Comparison of ENCODE assay signal across 8 mouse cellular contexts in genomic region chr7:105632551-105632972, GRCm38 (mm10). TPM values are rescaled to one million over a fixed set of nuclear protein-coding genes. Genes with fewer than 3 reads are reported as not detected.
DNase-seq lines count a peak whose midpoint lies in the region; ATAC-seq lines count a peak whose summit lies in the region.

No protein-coding gene starts in this region.

- peak overlapping the region; percentile 82 for H3K4me2 ChIP-seq in hindbrain, embryonic 12.5 days (replicated peaks)
- H3K4me2 ChIP-seq in midbrain, embryonic 15.5 days, result peak overlapping the region; percentile 82

- peaks cover 16% of the 10 kb centered on the region for H3K36me3 ChIP-seq in hindbrain, embryonic 12.5 days
- H3K36me3 ChIP-seq in midbrain, embryonic 15.5 days (replicated peaks), result peaks cover 7% of the 10 kb centered on the region; the same call in 1 of the 2 replicates

- H3K9ac ChIP-seq in hindbrain, embryonic 12.5 days, result peak overlapping the region; percentile 83
- peak overlapping the region; percentile 96 for H3K9ac ChIP-seq in midbrain, embryonic 15.5 days

- peak overlapping the region; percentile 82 for H3K27ac ChIP-seq in hindbrain, embryonic 12.5 days
- H3K27ac ChIP-seq in midbrain, embryonic 15.5 days, result peak overlapping the region; percentile 89

- no peak for ATAC-seq in CD4-positive, CD25-positive, alpha-beta regulatory T cell, adult 4 months
- ATAC-seq in hindbrain, embryonic 12.5 days (ENCODE audit: low FRiP score), result no peak; the same call in 1 of the 2 replicates
- ATAC-seq in midbrain, embryonic 15.5 days (replicated peaks), result peak; percentile 31

- 18% methylated on average over 4 of the region's 4 CpGs for WGBS in hindbrain, embryonic 12.5 days
- 11% methylated on average over 4 of the region's 4 CpGs for WGBS in midbrain, embryonic 15.5 days

- H3K9me3 ChIP-seq in hindbrain, embryonic 12.5 days (replicated peaks), result no peaks in the 10 kb centered on the region
- H3K9me3 ChIP-seq in midbrain, embryonic 15.5 days, result no peaks in the 10 kb centered on the region

- DNase-seq in CD4-positive, CD25-positive, alpha-beta regulatory T cell, adult 2 months (ENCODE audit: low read depth, low spot score), result peak; percentile 21
- peak; percentile 22 for DNase-seq in A20 (ENCODE audit: low read depth, low spot score)
- peak; percentile 38 for DNase-seq in embryo, embryonic 10 days (ENCODE audit: low spot score)
- DNase-seq in frontal cortex, adult 2 months (ENCODE audit: extremely low spot score in 1 of 2, low spot score in 1 of 2), result no peak
- no peak for DNase-seq in gastrocnemius, adult 8-10 months (ENCODE audit: low spot score in 2 of 2)

- H3K4me1 ChIP-seq in hindbrain, embryonic 12.5 days, result peaks cover 34% of the 10 kb centered on the region
- peaks cover 48% of the 10 kb centered on the region for H3K4me1 ChIP-seq in midbrain, embryonic 15.5 days

- H3K27me3 ChIP-seq in hindbrain, embryonic 12.5 days, result no peaks in the 10 kb centered on the region
- H3K27me3 ChIP-seq in midbrain, embryonic 15.5 days (replicated peaks), result no peaks in the 10 kb centered on the region

- H3K4me3 ChIP-seq in hindbrain, embryonic 12.5 days, result peak overlapping the region; percentile 69
- peak overlapping the region; percentile 88 for H3K4me3 ChIP-seq in midbrain, embryonic 15.5 days

RNA-seq across cellular contexts. Expression of gene Trim3, which starts 0.8 kb away (rescaled TPM):
- 1 to 10 TPM; 1.7 to 6.7 TPM for polyA plus RNA-seq in CD4-positive, CD25-positive, alpha-beta regulatory T cell, adult 4 months (2017; shearing (Covaris generic))
- polyA plus RNA-seq in hindbrain, embryonic 12.5 days (2016; fragmentation: Nextera tagmentation; extraction: Ambion mirVana), result 62.7 and 63.6 TPM in 2 replicates
- 106 and 107 TPM in 2 replicates for polyA plus RNA-seq in midbrain, embryonic 15.5 days (2015; fragmentation: Nextera tagmentation; extraction: Ambion mirVana)
- 137 and 154 TPM in 2 replicates for polyA plus RNA-seq in frontal cortex, adult 2 months (2012; rRNA removed)
- total RNA-seq in gastrocnemius, adult 8-10 months (2022), result 10 to 100 TPM; 10.0 to 14.9 (median 12.3) TPM

RNA-seq across cellular contexts. Expression of gene Timm10b, which starts 7.3 kb away (rescaled TPM):
- 100 to 1,000 TPM; 198 TPM for polyA plus RNA-seq in CD4-positive, CD25-positive, alpha-beta regulatory T cell, adult 4 months (2017; shearing (Covaris generic))
- 127 and 151 TPM in 2 replicates for polyA plus RNA-seq in hindbrain, embryonic 12.5 days (2016; fragmentation: Nextera tagmentation; extraction: Ambion mirVana)
- 127 and 140 TPM in 2 replicates for polyA plus RNA-seq in midbrain, embryonic 15.5 days (2015; fragmentation: Nextera tagmentation; extraction: Ambion mirVana)
- 108 and 129 TPM in 2 replicates for polyA plus RNA-seq in frontal cortex, adult 2 months (2012; rRNA removed)
- total RNA-seq in gastrocnemius, adult 8-10 months (2022), result 10 to 100 TPM; 57.2 to 68.1 (median 62.0) TPM

RNA-seq across cellular contexts. Expression of gene Arfip2, which starts 7.7 kb away (rescaled TPM):
- polyA plus RNA-seq in CD4-positive, CD25-positive, alpha-beta regulatory T cell, adult 4 months (2017; shearing (Covaris generic)), result 10 to 100 TPM in 1 of 2 experiments, 1 to 10 TPM in 1; 9.7 to 16.9 TPM
- polyA plus RNA-seq in hindbrain, embryonic 12.5 days (2016; fragmentation: Nextera tagmentation; extraction: Ambion mirVana), result 75.3 and 82.1 TPM in 2 replicates
- polyA plus RNA-seq in midbrain, embryonic 15.5 days (2015; fragmentation: Nextera tagmentation; extraction: Ambion mirVana), result 86.7 and 96.9 TPM in 2 replicates
- polyA plus RNA-seq in frontal cortex, adult 2 months (2012; rRNA removed), result 107 and 127 TPM in 2 replicates
- total RNA-seq in gastrocnemius, adult 8-10 months (2022), result 1 to 10 TPM; 3.3 to 7.9 (median 6.2) TPM

RNA-seq across cellular contexts. Expression of gene Gm45799, which starts 7.8 kb away (rescaled TPM):
- 10 to 100 TPM in 1 of 2 experiments, 1 to 10 TPM in 1; 6.7 to 12.1 TPM for polyA plus RNA-seq in CD4-positive, CD25-positive, alpha-beta regulatory T cell, adult 4 months (2017; shearing (Covaris generic))
- polyA plus RNA-seq in hindbrain, embryonic 12.5 days (2016; fragmentation: Nextera tagmentation; extraction: Ambion mirVana), result 9.3 and 11.3 TPM in 2 replicates
- 12.8 and 18.7 TPM in 2 replicates for polyA plus RNA-seq in midbrain, embryonic 15.5 days (2015; fragmentation: Nextera tagmentation; extraction: Ambion mirVana)
- polyA plus RNA-seq in frontal cortex, adult 2 months (2012; rRNA removed), result 50.7 and 53.2 TPM in 2 replicates
- total RNA-seq in gastrocnemius, adult 8-10 months (2022), result 1 to 10 TPM in 2 of 4 experiments, under 1 TPM in 2; 0.48 to 5.2 (median 2.2) TPM

RNA-seq across cellular contexts. Expression of gene Dnhd1, which starts 18.1 kb away (rescaled TPM):
- polyA plus RNA-seq in CD4-positive, CD25-positive, alpha-beta regulatory T cell, adult 4 months (2017; shearing (Covaris generic)), result 1 to 10 TPM in 1 of 2 experiments, under 1 TPM in 1; 0.83 to 3.2 TPM
- polyA plus RNA-seq in hindbrain, embryonic 12.5 days (2016; fragmentation: Nextera tagmentation; extraction: Ambion mirVana), result 1.2 and 1.3 TPM in 2 replicates
- 1.00 and 2.7 TPM in 2 replicates for polyA plus RNA-seq in midbrain, embryonic 15.5 days (2015; fragmentation: Nextera tagmentation; extraction: Ambion mirVana)
- polyA plus RNA-seq in frontal cortex, adult 2 months (2012; rRNA removed), result 6.9 and 11.5 TPM in 2 replicates
- total RNA-seq in gastrocnemius, adult 8-10 months (2022), result under 1 TPM; 0.09 to 0.19 (median 0.11) TPM

Comparison
In these comparisons a context has a peak if more than half of its experiments do, and no peak if none do; other contexts are left out.
1. DNase-seq: peak in CD4-positive, CD25-positive, alpha-beta regulatory T cell, adult 2 months (single experiment), A20 (single experiment) and embryo, embryonic 10 days (single experiment); none in frontal cortex, adult 2 months (0 of 2) and gastrocnemius, adult 8-10 months (0 of 2).